Mouse (Mus musculus): ENCODE measurements around the gene Slc15a5. TPM values are rescaled to one million over a fixed set of nuclear protein-coding genes. Genes with fewer than 3 reads are reported as not detected.

The Slc15a5 gene
- polyA plus RNA-seq (2012; rRNA removed) = 0.21 and 0.35 TPM in 2 replicates

DNA sequence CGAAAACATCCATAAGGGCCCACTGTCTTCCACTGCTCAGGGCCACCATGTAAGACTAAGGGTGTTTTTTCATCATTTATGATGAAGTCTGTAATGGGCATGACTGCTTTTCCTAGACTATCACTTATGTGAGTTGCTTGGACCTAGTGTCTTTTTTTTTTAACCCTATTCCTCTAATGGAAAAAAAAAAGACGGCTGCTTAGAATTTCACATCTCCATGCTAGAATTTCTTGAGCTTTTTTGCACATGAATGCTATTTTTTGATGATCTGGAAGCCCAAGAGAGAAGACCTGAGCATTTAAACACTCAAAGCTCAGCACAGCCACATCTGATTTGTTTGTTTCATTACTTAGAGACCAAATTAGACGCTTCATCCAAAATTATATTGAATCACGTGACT lies at the start of gene Slc15a5:
Gene Slc15a5 (minus strand): TSS at position 101 of the 400 bp plus-strand sequence.

Other genes with a start within 250 kb of the Slc15a5 start
- gene Mgst1, start 60.4 kb upstream of the Slc15a5 start, polyA plus RNA-seq (2012; rRNA removed) = 441 and 446 TPM in 2 replicates

Measured in ovary, adult 2 months (tissue).